Mouse (Mus musculus): ENCODE results near the gene Pgpep1l.

DNA sequence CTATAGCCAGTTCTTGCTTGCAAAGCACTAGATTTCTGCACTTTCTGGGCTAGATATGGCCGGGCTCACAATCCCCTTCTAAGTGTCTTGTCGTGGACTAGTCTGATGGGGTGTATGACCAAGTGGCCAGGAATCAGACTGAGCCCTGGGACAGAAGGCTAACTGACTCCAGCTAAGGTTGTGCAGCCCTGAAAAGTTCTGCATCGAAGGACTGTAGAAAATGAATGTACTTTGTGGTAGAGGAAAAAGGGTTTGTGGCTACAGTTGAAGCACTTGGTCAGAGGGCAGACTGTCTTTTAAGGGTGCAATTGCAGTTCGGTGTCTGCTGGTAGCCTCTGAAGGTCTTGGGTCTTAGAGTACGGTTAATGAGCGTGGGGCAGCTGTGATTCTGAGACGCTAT lies 15.4 kb upstream of the Pgpep1l start:
- TF ChIP-seq CTCF (IDR thresholded peaks at IDR 0.05; ENCODE audit: low read depth, low read length) (no peak), POLR2A (IDR thresholded peaks at IDR 0.05; ENCODE audit: borderline replicate concordance, low read depth, low read length) (no peak)

Data from bone marrow macrophage, adult 2 months (primary cell).